In the genomic region with DNA sequence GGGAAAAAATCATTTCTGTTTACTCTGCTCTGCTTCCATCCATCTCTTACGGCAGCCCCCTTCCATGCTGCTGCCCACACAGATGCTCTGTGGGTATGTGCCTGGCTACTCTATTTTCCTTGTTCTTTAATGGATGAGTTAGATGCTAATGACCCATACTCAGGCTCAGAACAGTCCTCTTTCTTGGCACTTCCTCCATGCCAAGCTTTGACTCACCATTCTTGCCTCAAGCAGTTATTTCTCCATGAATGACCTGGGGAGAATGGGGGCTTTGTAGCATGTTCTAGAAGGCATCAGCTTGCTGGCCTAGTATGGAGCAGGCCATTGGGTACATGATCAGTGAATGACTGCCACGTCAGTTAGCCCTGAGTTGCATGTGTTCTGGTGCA, we compare ENCODE assay signal across 28 mouse cellular contexts.
DNase-seq lines count a peak whose midpoint lies in the region; ATAC-seq and TF ChIP-seq lines count a peak whose summit lies in the region.
"Had no signal": no experiment of that assay in that cellular context is flagged by ENCODE, and none has a peak within 500 bp of the region (broad histone marks: within the 10 kb centered on the region; RNA-seq: fewer than 3 reads in every experiment).

No protein-coding gene starts in this region.

- H3K9ac ChIP-seq in forebrain, embryonic 13.5 days: no peak overlapping the region
- H3K9ac ChIP-seq in forebrain, embryonic 14.5 days (ENCODE audit: low read length): no peak overlapping the region
- no peak overlapping the region for H3K9ac ChIP-seq in hindbrain, embryonic 16.5 days (ENCODE audit: low read depth, low read length)
- no peak overlapping the region for H3K9ac ChIP-seq in hindbrain, embryonic 11.5 days (ENCODE audit: low read depth, low read length)
- H3K9ac ChIP-seq: embryonic facial prominence, embryonic 12.5 days; heart, embryonic 12.5 days; hindbrain, embryonic 15.5 days; intestine, embryonic 15.5 days; liver, embryonic 12.5 days; liver, postnatal 0 days; neural tube, embryonic 15.5 days had no signal

- TF ChIP-seq CTCF in brain, embryonic 14.5 days (IDR thresholded peaks at IDR 0.05; ENCODE audit: borderline replicate concordance, extremely low read depth, insufficient read depth, insufficient read length): no peak

- peak; percentile 48; the same call in 1 of the 2 replicates for ATAC-seq in forebrain, embryonic 13.5 days
- no peak for ATAC-seq in forebrain, embryonic 14.5 days
- ATAC-seq in hindbrain, embryonic 16.5 days: peak; percentile 54
- no peak for ATAC-seq in hindbrain, embryonic 11.5 days (ENCODE audit: low FRiP score)
- no peak for ATAC-seq in frontal cortex, adult (ENCODE audit: low TSS enrichment)
- ATAC-seq: intestine, embryonic 15.5 days; liver, embryonic 12.5 days; liver, postnatal 0 days had no signal

- H3K4me2 ChIP-seq in forebrain, embryonic 13.5 days: no peak overlapping the region
- no peak overlapping the region for H3K4me2 ChIP-seq in forebrain, embryonic 14.5 days (ENCODE audit: low read length)
- H3K4me2 ChIP-seq in hindbrain, embryonic 16.5 days (ENCODE audit: low read length): no peak overlapping the region
- no peak overlapping the region for H3K4me2 ChIP-seq in hindbrain, embryonic 11.5 days (replicated peaks; ENCODE audit: low read depth, low read length)
- H3K4me2 ChIP-seq: embryonic facial prominence, embryonic 12.5 days; heart, embryonic 12.5 days; hindbrain, embryonic 15.5 days; intestine, embryonic 15.5 days; liver, embryonic 12.5 days; neural tube, embryonic 15.5 days had no signal

- H3K4me1 ChIP-seq in forebrain, embryonic 13.5 days: peaks cover 14% of the 10 kb centered on the region
- H3K4me1 ChIP-seq in forebrain, embryonic 14.5 days (ENCODE audit: control insufficient read depth, insufficient read depth, low read length): 0 out of 2 replicates have a peak, but pooled peaks cover 3% of the 10 kb centered on the region
- peaks cover 4% of the 10 kb centered on the region for H3K4me1 ChIP-seq in hindbrain, embryonic 16.5 days (ENCODE audit: control insufficient read depth, insufficient read depth, low read depth, low read length)
- no peaks in the 10 kb centered on the region for H3K4me1 ChIP-seq in hindbrain, embryonic 11.5 days (replicated peaks; ENCODE audit: control insufficient read depth, insufficient read depth, low read length)
- H3K4me1 ChIP-seq: liver, embryonic 12.5 days had no signal

- no peak overlapping the region for H3K27ac ChIP-seq in forebrain, embryonic 13.5 days
- H3K27ac ChIP-seq in forebrain, embryonic 14.5 days (ENCODE audit: low read depth, low read length): no peak overlapping the region
- no peak overlapping the region for H3K27ac ChIP-seq in hindbrain, embryonic 16.5 days (ENCODE audit: low read depth, low read length)
- no peak overlapping the region for H3K27ac ChIP-seq in hindbrain, embryonic 11.5 days (ENCODE audit: low read depth, low read length)
- H3K27ac ChIP-seq: embryonic facial prominence, embryonic 12.5 days; hindbrain, embryonic 15.5 days; intestine, embryonic 15.5 days; kidney, postnatal 0 days; liver, embryonic 12.5 days; neural tube, embryonic 15.5 days had no signal

- H3K36me3 ChIP-seq in forebrain, embryonic 13.5 days (ENCODE audit: poor library complexity, severe bottlenecking): no peaks in the 10 kb centered on the region
- no peaks in the 10 kb centered on the region for H3K36me3 ChIP-seq in forebrain, embryonic 14.5 days (ENCODE audit: control insufficient read depth, insufficient read depth, low read length)
- H3K36me3 ChIP-seq in hindbrain, embryonic 16.5 days (ENCODE audit: control insufficient read depth, insufficient read depth, low read length): no peaks in the 10 kb centered on the region
- H3K36me3 ChIP-seq in hindbrain, embryonic 11.5 days (ENCODE audit: control insufficient read depth, insufficient read depth, low read length): no peaks in the 10 kb centered on the region
- H3K36me3 ChIP-seq: embryonic facial prominence, embryonic 12.5 days; heart, embryonic 12.5 days; hindbrain, embryonic 15.5 days; intestine, embryonic 15.5 days; liver, embryonic 12.5 days; neural tube, embryonic 15.5 days had no signal

- DNase-seq in forebrain, embryonic 14.5 days (ENCODE audit: low spot score): no peak
- no peak for DNase-seq in hindbrain, embryonic 11.5 days (ENCODE audit: low spot score)
- peak; percentile 11 for DNase-seq in 3134 (ENCODE audit: extremely low read depth, insufficient read length, low spot score)
- DNase-seq in brain, embryonic 14.5 days (ENCODE audit: low read depth): peak; percentile 63
- DNase-seq: adrenal gland, adult 8-10 months; cerebellum, adult 8-10 months; embryo, embryonic 11 days; gastrocnemius, postnatal 14 days; heart, postnatal 4 days; kidney, adult 8-10 months; kidney, postnatal 4 days; left cerebral cortex, postnatal 4 days; liver, postnatal 0 days; lung, postnatal 36 days; midbrain, embryonic 14.5 days; right cerebral cortex, adult 18-20 months; spleen, adult 18-20 months; thymus, postnatal 14 days had no signal

- TF ChIP-seq POLR2A in brain, embryonic 14.5 days (IDR thresholded peaks at IDR 0.05; ENCODE audit: borderline replicate concordance, extremely low read depth, insufficient read depth, insufficient read length, poor library complexity, severe bottlenecking): no peak

- no peaks in the 10 kb centered on the region for H3K27me3 ChIP-seq in forebrain, embryonic 13.5 days
- H3K27me3 ChIP-seq in forebrain, embryonic 14.5 days (replicated peaks; ENCODE audit: control insufficient read depth, insufficient read depth, low read length): no peaks in the 10 kb centered on the region
- H3K27me3 ChIP-seq in hindbrain, embryonic 16.5 days (replicated peaks; ENCODE audit: control insufficient read depth, insufficient read depth, low read length): no peaks in the 10 kb centered on the region
- no peaks in the 10 kb centered on the region for H3K27me3 ChIP-seq in hindbrain, embryonic 11.5 days (ENCODE audit: control insufficient read depth, insufficient read depth, low read length)
- H3K27me3 ChIP-seq: embryonic facial prominence, embryonic 12.5 days; hindbrain, embryonic 15.5 days; intestine, embryonic 15.5 days; neural tube, embryonic 15.5 days had no signal

- H3K9me3 ChIP-seq in forebrain, embryonic 13.5 days (replicated peaks): no peaks in the 10 kb centered on the region
- no peaks in the 10 kb centered on the region for H3K9me3 ChIP-seq in forebrain, embryonic 14.5 days (replicated peaks; ENCODE audit: control insufficient read depth, low read length)
- no peaks in the 10 kb centered on the region for H3K9me3 ChIP-seq in hindbrain, embryonic 16.5 days (ENCODE audit: control insufficient read depth, low read length)
- H3K9me3 ChIP-seq in hindbrain, embryonic 11.5 days (ENCODE audit: control insufficient read depth, low read length): no peaks in the 10 kb centered on the region
- H3K9me3 ChIP-seq: embryonic facial prominence, embryonic 12.5 days; heart, embryonic 12.5 days; hindbrain, embryonic 15.5 days; intestine, embryonic 15.5 days; liver, embryonic 12.5 days; neural tube, embryonic 15.5 days had no signal

- no peak overlapping the region for H3K4me3 ChIP-seq in forebrain, embryonic 13.5 days
- no peak overlapping the region for H3K4me3 ChIP-seq in forebrain, embryonic 14.5 days (ENCODE audit: low read depth, low read length)
- H3K4me3 ChIP-seq in hindbrain, embryonic 16.5 days (ENCODE audit: low read length): no peak overlapping the region
- no peak overlapping the region for H3K4me3 ChIP-seq in hindbrain, embryonic 11.5 days (ENCODE audit: low read depth, low read length)
- H3K4me3 ChIP-seq: embryonic facial prominence, embryonic 12.5 days; heart, embryonic 12.5 days; hindbrain, embryonic 15.5 days; intestine, embryonic 15.5 days; liver, embryonic 12.5 days; neural tube, embryonic 15.5 days had no signal

- WGBS in forebrain, embryonic 13.5 days: 59% methylated on average over 2 of the region's 2 CpGs
- WGBS in forebrain, embryonic 14.5 days: 55% methylated on average over 2 of the region's 2 CpGs
- 72% methylated on average over 2 of the region's 2 CpGs for WGBS in hindbrain, embryonic 16.5 days
- WGBS in hindbrain, embryonic 11.5 days: 90% methylated on average over 2 of the region's 2 CpGs

Comparison
In these comparisons a context has a peak if more than half of its experiments do, and no peak if none do; other contexts are left out.
1. ATAC-seq: peak in forebrain, embryonic 13.5 days (single experiment) and hindbrain, embryonic 16.5 days (single experiment); none in forebrain, embryonic 14.5 days (single experiment), hindbrain, embryonic 11.5 days (single experiment) and frontal cortex, adult (single experiment).
2. DNase-seq: peak in 3134 (single experiment) and brain, embryonic 14.5 days (single experiment); none in forebrain, embryonic 14.5 days (single experiment) and hindbrain, embryonic 11.5 days (single experiment).